Mouse (Mus musculus): ENCODE results near the gene Lrrc4b.

Lrrc4b gene

GRCm38 (mm10) chr7:44485572-44486195 is 56.9 kb downstream of the Lrrc4b start:
- DNase-seq (ENCODE audit: low spot score in 2 of 2), result peak; percentile 9 to 36

GRCm38 (mm10) chr7:44486927-44487575 is 58.2 kb downstream of the Lrrc4b start:
- DNase-seq (ENCODE audit: low spot score in 2 of 2), result peak; percentile 13 to 54

- DNase-seq (ENCODE audit: low spot score in 2 of 2), result peak; percentile 12 to 56
Measured at GRCm38 (mm10) chr7:44487936-44488335, 59.1 kb downstream of the Lrrc4b start.

DNA sequence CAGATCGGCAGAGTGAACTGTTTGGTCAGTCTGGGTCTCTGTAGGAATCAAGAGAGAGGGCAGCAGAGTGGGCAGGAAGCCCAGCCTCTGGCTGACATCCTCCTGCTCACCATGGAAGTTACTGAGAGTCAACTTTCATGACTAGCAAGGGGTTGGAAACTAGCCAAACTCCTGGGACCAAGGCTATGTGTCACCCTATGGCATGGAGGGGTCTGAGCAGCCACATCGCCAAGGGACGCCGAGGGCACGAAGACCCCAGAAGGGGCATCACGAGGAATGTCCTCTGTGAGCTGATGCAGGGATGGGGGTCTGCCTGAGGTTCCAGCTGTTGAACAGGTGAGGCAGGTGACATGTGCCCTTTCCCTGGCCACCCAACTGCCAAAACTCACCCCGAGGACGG is 59.7 kb downstream of the Lrrc4b start:
- DNase-seq (ENCODE audit: low spot score in 2 of 2), result peak in 1 of 2 experiments; percentile 53

DNA sequence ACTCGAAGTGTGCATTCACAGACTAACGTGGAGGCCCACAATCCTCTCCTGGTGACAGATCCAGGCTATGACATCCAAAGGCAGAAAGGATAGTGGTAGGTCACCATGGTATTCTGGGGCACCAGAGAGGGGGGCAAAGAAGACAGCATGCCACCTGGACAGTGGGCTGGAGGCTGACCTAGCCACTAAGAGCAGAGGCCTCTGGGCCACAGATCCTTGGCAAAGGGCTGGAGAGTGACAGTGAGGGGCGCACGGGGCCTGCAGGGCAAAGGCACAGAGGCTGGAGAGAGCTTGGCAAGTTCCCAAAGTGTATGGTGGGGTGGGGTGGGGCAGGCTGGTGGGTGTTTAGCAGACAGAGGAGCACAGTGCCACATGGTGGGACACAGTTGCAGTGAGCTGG is 61.5 kb downstream of the Lrrc4b start:
- peak; percentile 16 to 56 for DNase-seq (ENCODE audit: low spot score in 2 of 2)

DNA sequence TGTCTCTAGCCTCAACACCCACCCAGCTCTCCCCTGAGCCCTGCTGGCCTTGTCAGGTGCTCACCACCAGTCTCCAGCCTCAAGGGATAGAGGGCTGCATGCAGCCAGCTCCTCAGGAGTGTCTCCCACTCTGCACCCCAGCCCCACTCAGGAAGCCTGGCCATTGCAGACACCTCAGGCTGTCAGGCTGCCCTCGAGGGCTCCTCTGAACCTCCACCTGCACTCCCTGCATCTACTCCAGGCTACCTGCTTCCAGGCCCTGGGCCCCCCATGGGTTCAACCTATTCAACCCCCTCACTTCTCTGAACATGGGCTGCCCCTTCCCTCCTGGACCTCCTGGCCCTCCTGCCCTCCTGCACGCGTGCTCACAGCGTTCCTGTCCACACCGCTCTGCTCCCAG is 62.6 kb downstream of the Lrrc4b start:
- peak in 1 of 2 experiments; percentile 54 for DNase-seq (ENCODE audit: low spot score in 2 of 2)

DNA sequence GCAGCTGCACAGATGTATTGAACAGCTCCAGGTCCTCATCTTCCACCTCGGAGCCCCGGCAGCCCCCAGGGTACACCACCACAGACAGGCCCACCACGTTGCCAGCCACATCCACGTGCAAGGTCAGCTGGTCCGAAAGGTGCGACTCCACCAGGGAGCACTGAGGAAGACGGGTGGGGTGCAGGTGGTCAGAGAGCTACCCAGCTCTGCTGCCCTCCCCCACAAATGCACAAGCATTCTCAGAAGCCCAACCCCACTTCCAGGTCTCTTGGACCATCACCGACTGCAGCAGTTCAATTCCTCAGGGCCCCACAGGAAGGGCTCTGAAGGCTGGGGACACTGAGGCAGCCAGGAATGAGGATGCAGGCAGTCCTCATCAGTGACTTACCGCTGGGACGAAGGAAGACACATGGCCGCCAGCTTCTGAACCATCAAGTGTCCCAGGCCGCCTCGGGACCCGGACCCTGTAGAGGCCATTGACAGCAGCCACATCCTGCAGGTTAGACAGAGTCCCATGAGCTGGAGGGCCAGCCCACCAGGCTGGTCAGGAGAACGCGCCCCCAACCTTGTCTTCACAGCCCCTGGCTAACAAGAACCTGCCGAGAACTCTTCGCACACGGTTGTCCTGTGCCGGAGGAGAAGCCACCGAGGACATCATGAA is 63.5 kb downstream of the Lrrc4b start:
- no peak for DNase-seq (ENCODE audit: low spot score in 2 of 2)

- no peak for DNase-seq (ENCODE audit: low spot score in 2 of 2)
Measured at GRCm38 (mm10) chr7:44494681-44495080, 65.9 kb downstream of the Lrrc4b start.

DNA sequence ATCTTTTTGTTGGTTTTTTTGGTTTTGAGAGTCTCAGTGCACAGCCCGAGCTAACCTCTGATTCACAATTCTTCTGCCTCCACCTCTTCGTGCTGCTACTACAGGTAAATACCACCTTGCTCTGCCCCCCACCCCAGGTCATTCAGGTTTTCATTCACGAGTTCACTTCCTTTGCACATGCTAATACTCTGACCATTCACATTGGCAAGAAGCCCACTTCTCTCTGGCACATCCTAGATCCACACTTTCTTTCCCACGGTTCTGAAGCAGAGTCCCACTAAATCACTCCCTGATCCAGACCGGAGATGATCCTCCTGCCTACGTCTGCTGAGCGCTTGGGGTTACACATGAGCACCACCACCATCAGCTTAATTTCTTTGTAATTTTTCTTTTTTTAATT is 66.3 kb downstream of the Lrrc4b start:
- DNase-seq (ENCODE audit: low spot score in 2 of 2), result no peak

GRCm38 (mm10) chr7:44495992-44496770 is 67.4 kb downstream of the Lrrc4b start, which contains the start of the genes Emc10 and Fam71e1:
Emc10 (minus strand) TSS chr7:44496529.
Fam71e1 (plus strand) TSS chr7:44496581.
- peak; percentile 96 for DNase-seq (ENCODE audit: low spot score in 2 of 2)

DNA sequence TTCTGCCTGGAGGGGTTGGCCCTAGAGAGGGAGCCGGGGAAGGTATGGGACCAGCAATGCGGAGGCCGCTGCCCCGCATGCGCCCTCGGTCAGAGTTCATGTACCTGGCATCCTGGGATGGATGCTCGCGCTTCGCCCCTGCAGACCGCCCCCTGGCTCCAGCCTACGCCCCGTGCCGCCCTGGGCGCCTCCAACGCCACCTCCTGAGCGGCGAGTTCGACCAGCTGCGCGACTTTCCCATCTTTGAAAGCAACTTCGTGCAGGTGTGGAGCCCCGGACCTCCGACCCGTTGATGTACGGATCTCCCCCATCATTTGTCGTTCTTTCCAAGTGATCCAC is 67.9 kb downstream of the Lrrc4b start:
- DNase-seq (ENCODE audit: low spot score in 2 of 2), result no peak

- DNase-seq (ENCODE audit: low spot score in 2 of 2), result no peak
Measured at GRCm38 (mm10) chr7:44497361-44498055, 68.7 kb downstream of the Lrrc4b start.

- no peak for DNase-seq (ENCODE audit: low spot score in 2 of 2)
Measured at GRCm38 (mm10) chr7:44498922-44499321, 70.1 kb downstream of the Lrrc4b start.

DNA sequence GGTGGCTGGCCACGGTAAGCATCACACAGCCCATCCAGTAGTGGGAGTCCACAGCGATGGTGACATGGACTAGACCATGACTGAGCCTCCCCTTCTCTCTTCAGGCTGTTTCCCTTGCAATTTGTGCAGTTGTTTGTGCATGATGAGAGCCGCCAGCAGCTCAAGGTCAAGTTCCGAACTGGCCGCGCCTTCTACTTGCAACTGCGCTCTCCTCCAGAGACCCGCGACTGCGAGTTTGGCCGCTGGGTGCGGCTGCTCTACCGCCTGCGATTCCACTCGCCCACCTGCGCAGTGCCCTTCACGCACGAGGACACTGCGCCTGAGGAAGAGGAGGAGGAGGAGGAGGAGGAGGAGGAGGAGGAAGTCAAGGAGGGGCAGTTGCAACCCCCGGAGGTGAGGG is 71.2 kb downstream of the Lrrc4b start:
- no peak for DNase-seq (ENCODE audit: low spot score in 2 of 2)

- no peak for DNase-seq (ENCODE audit: low spot score in 2 of 2)
Measured at GRCm38 (mm10) chr7:44501563-44502115, 72.8 kb downstream of the Lrrc4b start.

- DNase-seq (ENCODE audit: low spot score in 2 of 2), result no peak
Measured at GRCm38 (mm10) chr7:44507491-44507890, 78.7 kb downstream of the Lrrc4b start.
